Mouse (Mus musculus): ENCODE data around the gene Tbc1d19.

Gene Tbc1d19

GRCm38 (mm10) chr5:53953216-53953615 lies 143.8 kb downstream of the Tbc1d19 start:
- no peak for DNase-seq

All from cerebellum, postnatal 14 days (tissue).